Mouse (Mus musculus) limb, embryonic 12.5 days (tissue): Measurements from ENCODE around the gene Lrrc19. TPM values are rescaled to one million over a fixed set of nuclear protein-coding genes. Genes with fewer than 3 reads are reported as not detected.

Experiments
- microRNA counts: library from miRNA; unstranded; fragments of <30 nt; microRNA quantifications from one replicate; lab custom pipeline; 2017
- microRNA-seq: library from miRNA; unstranded; fragments of <30 nt; microRNA quantifications from one replicate; pipeline ENCODE4, GENCODE M21; 2017
- polyA plus RNA-seq: library from polyadenylated mRNA; unstranded; fragments of >200 nt; fragmentation: Nextera tagmentation; extraction: Ambion mirVana; gene quantifications from 2 replicates; pipeline ENCODE4 v1.2.1, GENCODE M21; 2016

Lrrc19 gene
- polyA plus RNA-seq, 1 experiment from 2014 or later = 1.7 TPM

MicroRNA genes within 50 kb of the gene (microRNA counts, 519-probe panel; counts per million panel counts)
- microRNA mmu-miR-872 (lab: Ali Mortazavi, UCI) = 5,812 counts per million, percentile 65 among the panel's probes with 10 or more counts

Small RNA genes lying within 50 kb of the gene (microRNA-seq; reads per million reads assigned to microRNA genes)
- gene Mir872 = 2,663 reads per million, percentile 84 among the genes with 10 or more reads in this experiment

Other genes with a start within 250 kb of the Lrrc19 start
- 0.79 TPM in 1 of 2 replicates, not detected in the other for gene Gm10306, start 93.6 kb downstream of the Lrrc19 start, polyA plus RNA-seq
- gene Caap1, start 93.3 kb downstream of the Lrrc19 start, polyA plus RNA-seq = 29.8 and 32.4 TPM in 2 replicates
- 86.7 and 91.1 TPM in 2 replicates for gene Plaa, start 46.9 kb downstream of the Lrrc19 start, polyA plus RNA-seq
- 51.8 and 56.2 TPM in 2 replicates for gene Ift74, start 35.7 kb downstream of the Lrrc19 start, polyA plus RNA-seq
- gene Tek, start 89.1 kb upstream of the Lrrc19 start, polyA plus RNA-seq = 7.9 and 9.2 TPM in 2 replicates